Mouse (Mus musculus) ovary, postnatal 36 days (tissue): Measurements from ENCODE around the gene Lix1l.
"Not testable (repeated sequence)": the region's sequence is repeated elsewhere in the genome, so short reads cannot be mapped to it uniquely, and the experiment has no call there.

Source experiments
- DNase-seq: peaks from one replicate; pipeline ENCODE4 v3.0.0; 2022; ENCODE audit warnings: low spot score, mixed read lengths

The Lix1l gene

DNA sequence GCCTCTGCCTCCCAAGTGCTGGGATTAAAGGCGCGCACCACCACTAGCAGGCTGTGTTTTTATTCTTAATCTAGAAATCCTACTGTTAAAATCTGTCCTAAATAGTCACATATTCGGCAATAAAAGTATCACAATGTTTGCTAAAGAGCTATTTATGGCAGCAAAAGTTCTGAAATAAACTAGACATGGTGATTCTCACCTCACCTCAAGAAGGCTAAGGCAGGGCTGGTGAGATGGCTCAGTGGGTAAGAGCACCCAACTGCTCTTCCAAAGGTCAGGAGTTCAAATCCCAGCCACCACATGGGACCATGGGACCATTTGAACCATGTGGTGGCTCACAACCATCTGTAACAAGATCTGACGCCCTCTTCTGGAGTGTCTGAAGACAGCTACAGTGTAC is 10.3 kb upstream of the Lix1l start:
- DNase-seq = no peak

- DNase-seq = no peak
Measured at GRCm38 (mm10) chr3:96593374-96593773, 7.6 kb upstream of the Lix1l start.

DNA sequence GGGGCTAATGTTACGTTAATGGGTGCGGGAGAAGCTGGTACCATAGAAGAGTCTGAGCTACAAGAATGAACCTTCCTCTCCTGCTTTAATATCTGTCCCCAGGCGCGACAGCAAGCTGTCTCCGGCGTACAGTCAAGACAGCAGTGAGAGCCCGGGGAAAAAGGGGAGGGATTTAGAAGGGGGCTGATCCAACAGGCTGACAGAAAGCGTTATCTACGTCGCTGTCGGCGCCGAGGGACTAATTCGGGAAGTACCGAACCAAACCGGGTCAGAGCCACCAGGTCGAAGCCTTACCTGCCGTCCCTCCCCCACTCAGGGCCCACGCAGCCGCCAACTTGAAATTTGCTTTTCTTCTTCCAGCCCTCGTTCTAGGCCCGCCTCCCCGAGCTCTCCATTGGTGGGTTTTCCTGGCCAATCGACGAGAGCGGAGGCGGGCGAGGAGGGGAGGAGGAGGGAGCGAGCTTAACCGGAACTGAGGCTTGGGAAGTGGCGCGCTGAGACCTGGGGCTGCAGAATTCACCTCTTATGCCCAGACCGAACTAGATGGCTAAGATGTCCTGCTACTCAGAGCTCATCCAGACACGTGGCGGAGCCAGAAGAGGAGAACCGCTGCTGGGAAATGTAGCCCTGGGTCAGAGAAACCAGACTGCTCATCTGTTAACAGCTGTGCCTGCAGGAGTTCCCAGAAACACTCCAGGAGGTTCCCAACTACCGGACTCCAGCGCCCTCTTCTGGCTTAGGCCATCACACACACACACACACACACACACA is 7.0 kb upstream of the Lix1l start, which contains the start of gene Polr3gl:
Gene Polr3gl, minus strand, starts transcription at position 392 of the 771 bp plus-strand sequence.
- peak; percentile 92 for DNase-seq

DNA sequence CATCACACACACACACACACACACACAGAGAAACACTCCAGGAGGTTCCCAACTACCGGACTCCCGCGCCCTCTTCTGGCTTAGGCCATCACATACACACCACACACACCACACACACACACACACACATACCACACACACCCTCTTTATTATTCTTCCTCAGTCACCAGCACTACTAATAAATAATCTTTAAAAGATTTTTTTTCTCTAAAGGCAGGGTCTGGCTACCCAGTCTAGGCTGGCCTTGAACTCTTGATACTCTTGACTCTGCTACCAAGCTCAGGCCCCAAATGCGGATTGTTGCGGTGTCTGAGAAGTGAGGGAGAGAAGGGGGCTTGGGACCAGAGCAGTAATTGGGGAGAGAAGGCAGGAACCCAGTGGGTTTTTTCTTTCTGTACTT is 6.1 kb upstream of the Lix1l start:
- DNase-seq = no peak

- no peak for DNase-seq
Measured at GRCm38 (mm10) chr3:96595661-96596060, 5.3 kb upstream of the Lix1l start.

- DNase-seq = peak; percentile 56
Measured at GRCm38 (mm10) chr3:96596228-96596707, 4.7 kb upstream of the Lix1l start, which contains the start of gene Ankrd34a. Gene Ankrd34a (plus strand): TSS chr3:96596636.

DNA sequence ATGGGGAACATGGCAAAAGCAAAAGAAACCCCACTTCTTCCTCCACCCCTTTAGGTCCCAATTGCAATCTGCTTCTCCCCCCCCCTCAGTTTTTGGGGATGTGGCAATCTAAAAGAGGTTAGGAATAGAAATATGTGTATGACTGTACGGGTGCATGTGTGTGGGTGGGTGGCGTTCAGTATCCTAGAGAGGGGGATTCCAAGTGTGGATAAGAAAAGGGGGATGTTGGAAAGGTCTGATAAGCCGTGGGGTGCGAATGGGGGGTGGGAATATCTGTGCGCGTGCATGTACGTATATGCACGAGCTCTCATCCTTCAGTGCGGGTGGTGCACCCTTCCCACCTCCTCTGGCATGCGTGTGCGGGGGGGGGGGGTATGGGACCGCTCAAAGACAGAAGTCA is 4.1 kb upstream of the Lix1l start:
- no peak for DNase-seq

DNA sequence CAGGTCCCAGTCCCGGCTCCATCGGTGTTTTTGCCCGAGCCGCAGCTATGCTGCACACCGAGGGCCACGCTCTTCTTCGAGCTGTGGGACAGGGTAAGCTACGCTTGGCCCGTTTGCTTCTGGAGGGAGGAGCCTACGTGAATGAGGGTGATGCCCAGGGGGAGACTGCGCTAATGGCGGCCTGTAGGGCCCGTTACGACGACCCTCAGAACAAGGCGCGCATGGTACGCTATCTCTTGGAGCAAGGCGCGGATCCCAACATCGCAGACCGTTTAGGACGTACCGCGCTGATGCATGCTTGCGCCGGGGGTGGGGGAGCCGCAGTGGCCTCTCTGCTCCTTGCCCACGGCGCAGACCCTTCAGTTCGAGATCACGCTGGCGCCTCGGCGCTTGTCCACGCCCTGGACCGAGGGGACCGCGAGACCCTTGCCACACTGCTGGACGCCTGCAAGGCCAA is 3.5 kb upstream of the Lix1l start:
- no peak for DNase-seq

DNA sequence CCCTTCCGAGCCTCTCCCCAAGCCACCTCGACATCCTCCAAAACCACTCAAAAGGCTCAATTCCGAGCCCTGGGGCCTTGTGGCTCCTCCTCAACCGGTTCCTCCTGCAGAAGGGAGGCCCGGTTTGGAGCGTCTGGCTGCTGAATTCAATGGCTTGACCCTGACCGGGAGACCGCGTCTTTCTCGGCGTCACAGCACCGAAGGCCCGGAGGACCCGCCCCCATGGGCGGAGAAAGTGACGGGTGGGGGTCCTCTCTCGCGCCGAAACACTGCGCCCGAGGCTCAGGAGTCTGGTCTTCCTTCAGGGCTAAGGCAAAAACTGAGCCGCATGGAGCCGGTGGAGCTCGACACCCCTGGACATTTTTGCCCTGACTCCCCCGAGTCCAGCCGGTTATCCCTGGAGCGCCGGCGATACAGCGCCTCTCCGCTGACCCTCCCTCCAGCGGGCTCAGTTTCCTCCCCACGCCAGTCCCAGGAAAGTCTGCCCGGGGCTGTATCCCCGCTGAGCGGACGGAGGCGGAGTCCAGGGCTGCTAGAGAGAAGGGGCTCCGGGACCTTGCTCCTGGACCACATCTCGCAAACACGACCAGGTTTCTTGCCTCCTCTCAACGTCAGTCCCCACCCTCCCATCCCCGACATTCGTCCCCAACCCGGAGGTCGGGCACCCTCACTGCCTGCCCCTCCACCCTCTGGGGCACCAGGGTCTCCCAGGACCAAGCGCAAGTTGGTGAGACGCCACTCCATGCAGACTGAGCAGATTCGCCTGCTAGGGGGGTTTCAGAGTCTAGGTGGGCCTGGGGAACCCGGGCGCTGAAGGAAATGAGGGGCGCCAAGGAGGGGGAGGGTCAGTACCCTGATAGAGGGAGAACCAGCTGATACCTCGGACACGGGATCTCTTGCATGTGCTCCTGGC is 2.5 kb upstream of the Lix1l start:
- peak; percentile 76 for DNase-seq

- no peak for DNase-seq
Measured at GRCm38 (mm10) chr3:96599069-96599393, 1.9 kb upstream of the Lix1l start.

DNA sequence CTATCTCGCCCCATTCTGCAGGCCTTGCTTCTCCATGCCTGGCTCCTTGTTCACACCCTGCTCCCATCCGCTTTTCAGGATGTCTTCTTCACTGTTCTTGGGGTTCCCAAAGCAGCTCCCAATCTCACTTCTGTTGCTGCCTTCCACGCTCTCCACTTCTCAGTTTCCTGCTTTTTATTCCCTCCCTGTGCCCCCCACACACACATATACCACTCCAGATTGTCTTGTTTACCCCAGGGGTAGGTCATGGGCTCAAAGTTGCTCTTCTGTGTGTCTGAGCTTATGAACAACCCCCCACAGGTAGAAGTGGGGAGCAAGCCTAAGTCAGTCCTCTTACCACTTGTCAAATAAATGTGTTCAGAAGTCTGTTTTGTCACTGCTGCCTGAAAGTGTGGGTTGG is 1.5 kb upstream of the Lix1l start:
- no peak for DNase-seq

GRCm38 (mm10) chr3:96601251-96601787 is 370 bp downstream of the Lix1l start:
- peak; percentile 77 for DNase-seq

DNA sequence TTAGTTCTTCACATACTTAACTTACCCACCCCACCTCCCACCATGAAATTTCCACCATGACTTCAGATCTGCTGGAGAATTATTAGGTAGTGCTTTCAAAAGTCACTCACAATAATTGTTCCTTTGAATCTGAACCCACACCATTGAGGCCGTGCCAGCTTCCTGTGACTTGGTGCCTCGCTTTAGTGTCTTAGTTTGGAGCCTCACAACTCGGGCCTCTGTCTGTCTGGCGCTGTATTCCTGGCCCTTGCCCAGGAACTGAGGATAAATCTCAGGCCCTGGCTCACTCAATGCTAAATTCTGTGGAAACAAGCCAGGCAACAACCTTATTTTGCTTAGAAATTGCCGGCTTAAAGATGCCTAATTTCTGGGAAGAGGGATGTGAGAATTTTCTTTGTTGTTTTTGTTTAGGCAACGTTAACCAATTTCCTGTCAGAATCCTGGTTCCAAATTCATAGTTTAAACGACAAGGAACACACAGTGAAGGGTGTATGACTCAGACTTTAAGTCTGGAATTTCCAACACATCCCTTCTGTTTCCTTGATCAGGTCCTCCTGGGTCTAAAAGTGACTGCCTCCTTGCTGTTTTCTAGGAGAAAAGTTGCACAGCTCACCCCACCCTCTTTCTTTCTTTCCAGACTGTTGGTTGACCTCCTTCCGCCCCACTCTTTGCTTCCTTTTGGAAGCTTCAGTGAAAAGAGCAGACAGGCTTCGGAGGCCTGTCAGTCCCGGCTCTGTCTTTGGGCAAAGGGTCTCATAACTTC is 1.2 kb downstream of the Lix1l start:
- DNase-seq = peak; percentile 45

DNA sequence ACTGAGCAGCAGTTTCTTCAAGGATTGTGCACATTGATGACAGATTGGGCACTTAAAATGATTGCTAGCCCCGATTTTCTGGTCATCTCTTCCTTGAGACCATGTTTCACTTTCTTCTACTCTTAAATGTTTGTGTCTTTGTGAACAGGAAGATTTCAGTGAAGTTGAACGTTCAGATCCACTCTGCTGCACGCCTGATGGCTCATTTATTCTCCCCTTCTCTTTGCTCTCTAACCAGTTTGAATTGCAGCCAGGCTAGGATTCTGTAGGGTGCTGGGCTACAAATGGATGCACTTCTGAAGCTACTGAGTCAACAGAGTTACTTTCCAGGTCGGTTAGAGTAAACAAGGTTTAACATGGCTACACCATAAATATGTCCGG is 1.7 kb downstream of the Lix1l start:
- DNase-seq = no peak

GRCm38 (mm10) chr3:96603311-96603710 is 2.4 kb downstream of the Lix1l start:
- no peak for DNase-seq

- DNase-seq = not testable (repeated sequence)
Measured at GRCm38 (mm10) chr3:96606007-96606406, 5.1 kb downstream of the Lix1l start.

GRCm38 (mm10) chr3:96606618-96607017 is 5.7 kb downstream of the Lix1l start:
- DNase-seq = no peak

- no peak for DNase-seq
Measured at GRCm38 (mm10) chr3:96617941-96618340, 17.0 kb downstream of the Lix1l start.

DNA sequence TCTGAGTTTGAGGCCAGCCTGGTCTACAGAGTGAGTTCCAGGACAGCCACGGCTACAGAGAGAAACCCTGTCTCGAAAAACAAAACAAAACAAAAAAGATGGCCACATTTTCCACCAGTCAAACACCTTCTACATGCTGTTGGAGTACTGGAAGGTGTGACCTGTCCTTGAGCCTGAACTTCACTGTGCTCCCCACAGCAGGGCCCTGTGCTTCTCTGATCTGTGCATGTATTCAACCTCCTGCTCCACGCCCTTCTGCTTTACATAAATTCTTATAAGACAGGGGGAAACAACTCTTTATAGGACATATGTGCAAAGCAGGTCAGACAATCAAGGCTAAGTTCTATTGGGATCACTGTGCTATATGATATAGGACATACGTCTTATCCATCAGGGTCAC is 22.3 kb downstream of the Lix1l start:
- no peak for DNase-seq

GRCm38 (mm10) chr3:96629729-96630600 is 29.0 kb downstream of the Lix1l start, which contains the start of gene Rbm8a:
Gene Rbm8a (plus strand): TSS chr3:96629933.
- DNase-seq = peak; percentile 92

GRCm38 (mm10) chr3:96632058-96632457 is 31.1 kb downstream of the Lix1l start:
- DNase-seq = no peak
